Mouse (Mus musculus) lung, adult 2 months (tissue): ENCODE measurements at regions not wholly inside any gene's neighbourhood (a gene's known extent, or its start where the extent isn't known, plus 50 kb on each side); places are given as distances from the start of the nearest gene placed in this dataset.

Experiments
- DNase-seq: peaks from one replicate; pipeline ENCODE4 v3.0.0; 2022
- H3K4me1 ChIP-seq: fragments of 200-500 bp; 2 replicates; pipeline ENCODE4 v1.6.1; 2011; ENCODE audit warnings: low read length; ENCODE audit not compliant: control insufficient read depth, insufficient read depth
- H3K4me3 ChIP-seq: fragments of 200-500 bp; replicated peaks from 2 replicates; pipeline ENCODE3; 2011; ENCODE audit warnings: low read depth, mild to moderate bottlenecking, control low read depth, low read length; ENCODE audit errors: extremely low read depth
- CTCF ChIP-seq: fragments of 200-500 bp; IDR thresholded peaks from 2 replicates; pipeline ENCODE4 v1.5.1; 2011; ENCODE audit warnings: mild to moderate bottlenecking, low read length, control low read depth; ENCODE audit not compliant: insufficient read depth
- POLR2A ChIP-seq: fragments of 200-500 bp; IDR thresholded peaks from 2 replicates; pipeline ENCODE4 v1.6.1; 2011; ENCODE audit warnings: low read depth, mild to moderate bottlenecking, control low read depth, low read length, borderline replicate concordance; ENCODE audit errors: extremely low read depth
- WGBS: fragments of 180-500 bp; shearing (Covaris S2); methylation state at CpG from one replicate; pipeline ENCODE4 v1.1.7; 2018; 5-methylcytosine and 5-hydroxymethylcytosine counted together

GRCm38 (mm10) chr1:144374121-144374520 lies 125.1 kb upstream of the Rgs1 start:
- Histone ChIP-seq H3K4me1 (no peaks in the 10 kb centered on the region), H3K4me3 (no peak overlapping the region)
- DNase-seq: no peak
- TF ChIP-seq POLR2A (no peak), CTCF (no peak)

GRCm38 (mm10) chr1:144367492-144367891 lies 118.5 kb upstream of the Rgs1 start:
- Histone ChIP-seq H3K4me1 (no peaks in the 10 kb centered on the region), H3K4me3 (no peak overlapping the region)
- TF ChIP-seq POLR2A (no peak), CTCF (no peak)
- WGBS: 49% methylated on average over 3 of the region's 3 CpGs
- no peak for DNase-seq

- no peak for DNase-seq
- 81% methylated on average over 4 of the region's 4 CpGs for WGBS
- TF ChIP-seq POLR2A (no peak), CTCF (no peak)
- Histone ChIP-seq H3K4me3 (no peak overlapping the region), H3K4me1 (no peaks in the 10 kb centered on the region)
Measured at GRCm38 (mm10) chr1:144355560-144356310, 106.7 kb upstream of the Rgs1 start.

GRCm38 (mm10) chr1:144355041-144355440 lies 106.0 kb upstream of the Rgs1 start:
- no peaks in the 10 kb centered on the region for H3K4me1 ChIP-seq
- no peak for DNase-seq
- TF ChIP-seq CTCF (no peak), POLR2A (no peak)
- 75% methylated on average over 3 of the region's 3 CpGs for WGBS
- no peak overlapping the region for H3K4me3 ChIP-seq

- TF ChIP-seq POLR2A: no peak
- TF ChIP-seq CTCF: no peak
- no peak for DNase-seq
- H3K4me1 ChIP-seq: no peaks in the 10 kb centered on the region
- H3K4me3 ChIP-seq: no peak overlapping the region
Measured at GRCm38 (mm10) chr1:144353320-144353719, 104.3 kb upstream of the Rgs1 start.

GRCm38 (mm10) chr1:144343820-144344219 lies 94.8 kb upstream of the Rgs1 start:
- Histone ChIP-seq H3K4me3 (no peak overlapping the region), H3K4me1 (peaks cover 2% of the 10 kb centered on the region; the same call in 1 of the 2 replicates)
- DNase-seq: no peak
- WGBS: 83% methylated on average over 1 of the region's 1 CpGs
- TF ChIP-seq CTCF (no peak), POLR2A (no peak)

- TF ChIP-seq CTCF (no peak), POLR2A (no peak)
- Histone ChIP-seq H3K4me3 (no peak overlapping the region), H3K4me1 (peaks cover 2% of the 10 kb centered on the region; the same call in 1 of the 2 replicates)
- WGBS: 25% methylated on average over 5 of the region's 5 CpGs
- no peak for DNase-seq
Measured at GRCm38 (mm10) chr1:144343299-144343698, 94.3 kb upstream of the Rgs1 start.

- DNase-seq: no peak
- TF ChIP-seq CTCF (no peak), POLR2A (no peak)
- 70% methylated on average over 2 of the region's 2 CpGs for WGBS
- Histone ChIP-seq H3K4me3 (no peak overlapping the region), H3K4me1 (no peaks in the 10 kb centered on the region)
Measured at GRCm38 (mm10) chr1:144337572-144337971, 88.5 kb upstream of the Rgs1 start.

GRCm38 (mm10) chr1:144330365-144331050 lies 81.5 kb upstream of the Rgs1 start:
- TF ChIP-seq CTCF: no peak
- no peak for TF ChIP-seq POLR2A
- DNase-seq: no peak
- 17% methylated on average over 8 of the region's 8 CpGs for WGBS
- no peak overlapping the region for H3K4me3 ChIP-seq
- H3K4me1 ChIP-seq: no peaks in the 10 kb centered on the region; the same call in 1 of the 2 replicates

GRCm38 (mm10) chr1:144319406-144319805 lies 70.4 kb upstream of the Rgs1 start:
- TF ChIP-seq CTCF (no peak), POLR2A (no peak)
- DNase-seq: no peak
- WGBS: 82% methylated on average over 6 of the region's 6 CpGs

More at GRCm38 (mm10) chr1:144319406-144319805, 70.4 kb upstream of the Rgs1 start:
- Histone ChIP-seq H3K4me3 (no peak overlapping the region), H3K4me1 (no peaks in the 10 kb centered on the region)
